Mouse (Mus musculus) embryonic fibroblast, embryonic 13.5 days (primary cell): Measurements from ENCODE around the gene Trim21.

Experiments used
- CTCF ChIP-seq: IDR thresholded peaks from 2 replicates; pipeline ENCODE4 v1.5.1; 2011; ENCODE audit warnings: mild to moderate bottlenecking, control low read depth, low read length, moderate library complexity, borderline replicate concordance; ENCODE audit not compliant: insufficient read depth
- POLR2A ChIP-seq: IDR thresholded peaks from 2 replicates; pipeline ENCODE4 v1.6.1; 2011; ENCODE audit warnings: low read depth, mild to moderate bottlenecking, control low read depth, low read length, moderate library complexity

DNA sequence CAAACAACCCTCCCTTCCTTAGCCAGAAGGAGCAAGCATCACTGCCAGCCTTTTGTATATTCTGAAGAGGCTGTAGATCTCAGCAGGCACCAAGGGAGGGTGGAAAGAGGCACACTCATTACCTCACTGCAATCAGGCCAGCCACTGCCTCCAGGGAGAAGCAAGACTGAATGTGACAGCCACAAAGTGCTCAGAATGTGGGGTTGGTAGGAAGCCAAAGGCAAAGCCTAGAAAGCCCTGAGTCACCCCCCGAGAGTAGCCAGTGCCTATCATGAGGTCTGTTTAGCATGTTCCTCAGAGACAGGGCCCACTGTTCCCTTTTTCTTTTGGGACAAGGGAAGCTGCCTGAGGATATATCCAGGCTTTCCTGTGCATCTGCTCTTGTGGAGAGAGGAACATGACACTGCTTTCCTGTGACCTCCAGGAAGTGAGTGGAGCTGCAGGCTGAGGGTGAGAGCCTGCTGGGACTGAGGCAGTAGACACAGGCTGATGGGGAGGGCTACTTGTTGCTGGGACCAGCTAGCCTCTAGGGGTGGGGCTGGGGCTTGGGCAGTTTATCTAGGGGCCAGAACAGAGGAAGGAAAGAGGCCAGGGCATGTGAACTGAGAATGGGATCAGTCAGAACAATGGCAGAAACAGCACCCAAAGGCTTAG, 32.2 kb upstream of the Trim21 start, which contains the start of gene Olfr552:
- TF ChIP-seq CTCF: no peak
- no peak for TF ChIP-seq POLR2A
